Mouse (Mus musculus) urinary bladder, postnatal 10 days (tissue): ENCODE data around the gene Dnajc25.

Source experiments
- DNase-seq: peaks from one replicate; pipeline ENCODE4 v3.0.0; 2022; ENCODE audit warnings: low spot score

The Dnajc25 gene

GRCm38 (mm10) chr4:58994762-58995161, at the start of gene Dnajc25:
Gene Dnajc25 (plus strand): TSS chr4:58995062.
- no peak for DNase-seq

GRCm38 (mm10) chr4:58948391-58948790, 46.5 kb upstream of the Dnajc25 start:
- DNase-seq: no peak

- no peak for DNase-seq
These were observed 42.2 kb upstream of the Dnajc25 start for GRCm38 (mm10) chr4:58952630-58953029.

DNA sequence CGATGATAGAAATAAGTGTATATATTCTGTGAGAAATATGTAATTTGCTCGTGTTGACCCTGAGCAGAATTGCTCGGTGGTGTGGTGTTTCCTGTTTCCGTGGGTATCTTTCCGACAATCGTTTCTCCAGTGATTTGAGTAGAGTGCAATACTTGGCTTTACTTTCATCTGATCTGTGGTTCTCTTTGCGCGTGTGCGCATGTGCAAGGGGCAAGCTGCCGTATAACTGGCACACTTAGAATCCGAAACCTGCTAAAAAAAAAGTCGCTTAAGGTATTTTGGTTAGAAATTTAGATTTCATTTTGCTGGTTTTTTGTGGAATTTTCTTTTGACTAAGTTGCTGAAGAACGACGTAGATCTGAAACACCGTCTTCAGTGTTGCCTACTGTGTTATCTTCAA, 33.1 kb upstream of the Dnajc25 start:
- DNase-seq: no peak

DNA sequence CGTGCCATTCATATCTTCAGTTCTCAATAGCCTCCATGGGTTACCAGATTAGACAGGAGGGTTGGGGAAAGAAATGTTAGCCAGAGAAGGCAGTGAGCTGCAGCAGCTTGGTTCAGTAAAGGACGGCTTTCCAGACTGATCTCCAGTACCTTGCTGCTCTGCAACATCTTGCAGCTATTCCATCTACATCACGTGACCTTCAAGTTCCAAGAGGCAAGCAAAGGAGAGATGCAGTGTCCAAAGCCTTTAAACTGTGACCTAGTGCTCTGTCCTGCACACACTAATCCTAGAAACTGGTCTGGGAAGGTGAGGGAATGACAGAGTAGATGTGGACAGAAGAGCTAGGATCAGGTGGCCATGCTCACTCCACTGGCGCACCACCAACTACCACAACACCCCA, 31.6 kb upstream of the Dnajc25 start:
- DNase-seq: no peak

GRCm38 (mm10) chr4:58965136-58965535, 29.7 kb upstream of the Dnajc25 start:
- no peak for DNase-seq

DNA sequence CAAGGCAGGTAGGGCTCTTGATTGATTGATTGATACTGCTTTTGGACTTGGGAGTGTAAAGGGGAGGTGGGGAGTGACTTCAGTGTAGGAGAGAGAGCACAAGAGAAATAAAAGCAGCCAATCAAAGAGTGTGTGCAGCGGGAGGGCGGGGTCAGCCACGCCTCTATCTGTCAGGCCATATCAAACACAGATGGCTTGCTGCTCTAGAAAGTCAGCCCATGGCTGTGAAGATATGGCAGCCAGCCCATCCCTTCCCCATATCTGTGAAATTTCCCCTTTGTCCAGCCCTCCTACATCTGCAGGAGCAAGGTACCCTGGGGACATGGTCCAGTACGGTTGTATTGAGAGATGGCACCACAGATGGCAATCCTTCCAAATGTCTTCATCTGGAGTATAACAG, 24.2 kb upstream of the Dnajc25 start:
- no peak for DNase-seq

- no peak for DNase-seq
These were observed 19.2 kb upstream of the Dnajc25 start for GRCm38 (mm10) chr4:58975711-58976110.

DNA sequence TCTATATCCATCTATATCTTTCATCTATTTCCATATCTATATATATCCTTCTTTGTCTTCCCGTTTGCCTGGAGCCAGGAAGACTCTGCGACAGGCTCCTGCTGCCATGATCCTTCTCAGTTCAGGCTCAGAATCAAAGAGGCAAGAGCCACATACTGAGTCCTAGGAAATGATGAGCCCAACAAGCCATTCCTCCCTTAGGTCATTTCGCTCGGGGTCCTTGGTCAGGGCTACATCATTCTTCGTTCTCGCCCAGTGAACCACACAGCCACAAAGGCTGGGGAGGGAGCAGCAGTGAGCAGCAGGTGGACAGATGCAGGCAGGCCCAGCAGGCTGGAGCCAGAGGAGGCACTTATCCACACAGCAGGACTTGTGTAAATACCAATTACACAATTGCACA, 13.4 kb upstream of the Dnajc25 start:
- DNase-seq: no peak

GRCm38 (mm10) chr4:58982806-58983205, 12.1 kb upstream of the Dnajc25 start:
- DNase-seq: no peak

DNA sequence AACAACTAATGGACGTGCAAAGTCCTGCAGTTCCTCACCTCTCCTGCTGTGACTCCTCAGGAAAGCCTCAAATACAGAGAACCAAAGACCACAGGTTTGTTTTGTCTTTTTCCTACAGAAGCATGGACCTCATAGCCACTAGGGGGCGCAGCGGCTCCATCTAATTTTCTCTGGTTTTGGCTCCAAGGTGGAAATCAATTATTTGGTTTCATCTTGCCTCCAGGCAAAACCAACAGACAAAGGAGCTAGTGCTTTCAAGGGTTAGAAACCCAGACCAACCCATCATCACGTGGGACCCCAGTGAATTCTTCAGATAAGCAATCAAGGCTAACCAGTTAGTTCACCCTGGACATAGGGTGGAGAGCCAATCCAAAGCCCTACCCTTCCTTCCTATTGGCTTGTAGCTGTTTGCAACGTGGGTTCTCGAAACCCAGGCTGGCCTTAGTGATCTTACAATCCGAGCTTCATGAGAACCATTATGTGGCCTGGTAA, 9.7 kb upstream of the Dnajc25 start:
- DNase-seq: peak; percentile 44

DNA sequence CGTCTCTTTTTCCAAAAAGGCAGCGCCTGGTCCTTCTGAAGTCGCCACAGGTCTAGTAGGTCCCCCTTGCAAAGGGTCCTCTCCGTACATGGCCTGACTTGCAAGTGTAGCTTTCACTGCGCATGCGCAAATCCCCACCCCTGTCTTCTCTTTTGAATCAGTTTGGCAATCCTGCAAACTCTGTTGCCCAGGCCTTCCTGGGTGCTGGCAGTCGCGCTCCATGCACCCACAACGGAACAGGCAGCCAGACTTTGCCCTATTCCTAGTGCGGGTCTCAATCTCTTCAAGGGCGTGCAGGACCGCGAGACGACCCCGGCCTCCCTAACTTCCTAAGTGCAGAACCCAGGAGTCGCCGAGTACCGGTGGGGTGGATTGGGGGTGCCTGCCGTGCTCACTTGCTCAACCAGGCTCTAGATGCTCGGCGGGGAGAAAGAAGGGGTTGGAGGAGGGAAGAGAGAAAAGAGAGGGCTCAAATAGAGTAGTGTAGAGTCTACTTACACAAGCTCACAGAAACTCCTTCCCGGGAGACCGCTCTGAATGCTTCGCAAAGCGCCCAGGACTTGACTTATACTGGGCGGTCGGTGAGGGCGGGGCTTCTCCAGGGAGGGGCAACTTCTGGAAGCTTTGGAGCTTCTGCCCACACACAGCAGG, 8.2 kb upstream of the Dnajc25 start, which contains the start of gene Ptgr1:
Gene Ptgr1, minus strand, starts transcription at position 580 of the 651 bp plus-strand sequence.
- DNase-seq: peak; percentile 39

GRCm38 (mm10) chr4:58989303-58989898, 5.5 kb upstream of the Dnajc25 start:
- DNase-seq: no peak

DNA sequence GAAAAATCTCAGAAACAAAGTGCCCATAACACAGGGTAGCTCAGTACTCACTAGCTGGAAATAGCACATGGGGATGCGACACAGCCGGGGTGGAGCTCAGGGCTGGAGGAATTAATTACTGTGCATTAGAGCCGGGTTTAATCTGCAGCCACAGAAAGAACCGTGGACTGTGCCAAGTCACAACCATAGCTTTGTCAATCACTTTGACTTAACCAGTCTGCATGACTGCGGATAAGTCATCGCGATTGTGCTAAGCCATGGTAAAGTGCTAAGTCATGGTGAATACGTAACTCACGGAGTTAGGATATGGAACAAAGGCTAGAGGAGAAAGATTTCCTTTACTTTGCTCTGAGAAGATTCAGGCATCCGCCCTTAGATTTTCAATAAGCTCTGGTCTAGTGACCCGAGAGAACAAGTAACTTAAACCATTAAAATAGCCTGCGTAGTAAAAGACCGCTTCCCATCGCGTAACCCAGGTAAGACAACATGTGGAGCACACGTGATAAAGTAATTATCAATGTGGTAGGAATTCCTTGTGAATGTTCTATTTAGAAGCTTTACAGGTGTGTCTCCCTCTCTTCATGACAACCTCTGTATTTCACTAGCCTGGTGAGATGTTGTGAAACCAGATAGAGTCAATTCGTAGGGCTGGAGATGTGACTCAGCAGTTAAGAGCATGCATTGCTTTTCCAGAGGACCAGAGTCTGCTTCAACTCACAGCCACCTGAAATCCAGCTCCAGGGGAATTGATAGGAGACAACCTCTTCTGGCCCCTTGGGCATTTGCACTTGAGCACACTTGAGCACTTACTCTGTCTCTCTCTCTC, 4.0 kb upstream of the Dnajc25 start:
- DNase-seq: no peak

DNA sequence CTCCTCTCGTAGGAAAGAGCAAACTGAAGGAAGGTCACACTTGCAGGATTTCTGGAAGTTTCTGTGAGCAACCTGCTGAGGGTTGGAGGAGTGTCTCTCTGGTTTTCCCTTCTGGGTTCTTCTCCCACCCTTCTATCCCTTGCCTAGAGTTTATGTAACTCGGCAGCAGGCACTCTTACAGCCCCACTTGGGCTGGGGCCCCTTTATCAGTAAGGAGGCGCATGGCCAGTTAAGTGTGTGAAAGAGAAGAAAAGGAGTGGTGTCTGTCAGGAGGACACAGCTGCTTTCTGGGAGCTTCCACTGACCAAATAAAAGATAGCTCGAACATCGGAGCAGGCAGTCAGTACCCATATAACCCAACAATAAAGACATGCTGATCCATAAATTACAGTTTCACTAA, 2.7 kb upstream of the Dnajc25 start:
- no peak for DNase-seq

DNA sequence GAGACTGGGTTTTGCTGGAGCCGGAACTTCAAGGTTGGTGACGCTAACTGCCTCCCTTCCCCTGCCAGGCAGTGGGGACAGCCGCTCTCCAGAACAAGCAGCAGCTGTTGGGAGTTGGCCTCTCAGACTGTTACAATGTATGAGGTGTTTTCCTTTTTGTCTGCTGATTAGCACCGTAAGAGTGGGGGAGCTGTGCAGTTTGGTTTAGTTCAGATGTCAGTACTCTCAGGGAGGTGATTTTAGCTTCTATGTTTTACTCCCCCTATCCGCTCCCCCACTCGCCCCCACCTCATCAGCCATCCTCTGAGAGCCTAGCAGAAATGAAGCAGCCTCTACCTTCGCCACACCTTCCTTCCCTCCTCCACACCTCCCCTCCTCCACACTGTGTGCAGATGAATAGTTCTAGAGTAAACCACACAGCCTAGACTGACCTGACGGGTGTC, 410 bp downstream of the Dnajc25 start:
- no peak for DNase-seq

DNA sequence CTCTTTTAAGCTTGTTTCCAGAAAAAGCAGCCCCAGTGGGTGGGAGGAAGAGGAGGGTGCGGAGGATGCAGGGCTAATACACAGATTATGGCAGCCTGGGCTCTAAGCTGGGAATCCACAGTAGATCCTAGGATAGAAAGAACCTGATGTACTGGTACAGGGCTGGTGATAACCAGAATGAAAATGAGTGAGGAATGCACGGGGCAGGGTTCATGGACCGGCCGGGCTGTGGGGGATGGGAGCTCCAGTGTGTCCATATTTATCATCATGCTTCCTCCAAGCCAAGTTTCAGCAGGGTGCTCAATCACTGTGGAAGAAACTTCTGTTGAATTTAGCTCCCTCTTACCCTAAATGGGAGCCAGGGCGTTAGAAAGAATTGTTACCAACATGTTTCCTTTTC, 2.2 kb downstream of the Dnajc25 start:
- DNase-seq: no peak

DNA sequence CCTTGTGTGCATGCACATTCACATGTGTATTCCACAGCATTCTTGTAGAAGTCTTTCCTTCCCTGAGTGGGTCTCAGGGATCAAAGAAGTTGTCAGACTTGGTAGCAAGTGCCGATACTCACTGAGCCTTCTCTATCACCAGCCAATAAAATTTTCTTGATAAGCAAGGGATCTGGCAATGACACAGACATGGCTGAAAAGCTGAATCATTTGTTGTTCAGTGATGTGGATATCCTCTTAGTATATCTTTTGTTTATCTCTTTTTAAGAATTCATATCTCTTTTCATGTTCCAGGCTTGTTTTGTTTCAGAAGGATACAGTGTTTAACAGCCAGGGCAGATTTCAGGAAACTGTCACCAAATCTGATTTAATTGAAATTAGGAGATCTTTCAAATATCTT, 3.8 kb downstream of the Dnajc25 start:
- DNase-seq: no peak

DNA sequence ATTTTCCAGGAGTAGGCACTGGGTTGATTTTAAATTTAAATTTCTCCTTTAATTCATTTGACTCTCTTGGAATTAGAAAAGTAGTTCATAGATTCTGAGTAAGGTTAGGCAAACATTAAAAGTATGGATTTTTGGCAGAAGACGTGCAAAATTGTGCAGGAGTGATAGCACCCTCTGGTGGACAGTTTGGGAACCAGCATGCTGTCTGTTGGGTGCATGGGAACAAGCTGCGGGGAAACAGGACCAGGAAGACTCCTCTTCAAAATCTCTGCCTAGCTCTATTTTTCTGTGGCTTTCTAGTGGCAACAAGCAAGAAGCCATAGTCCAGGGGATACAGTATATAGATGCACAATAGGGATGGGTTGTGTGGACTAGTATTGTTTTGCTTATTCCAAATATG, 4.8 kb downstream of the Dnajc25 start:
- DNase-seq: peak; percentile 19

GRCm38 (mm10) chr4:59000614-59001013, 5.8 kb downstream of the Dnajc25 start:
- no peak for DNase-seq

- DNase-seq: peak; percentile 69
These were observed 8.3 kb downstream of the Dnajc25 start, which contains the start of gene Gm20503 for GRCm38 (mm10) chr4:59002948-59003805. Gene Gm20503 (plus strand): TSS chr4:59003210.

DNA sequence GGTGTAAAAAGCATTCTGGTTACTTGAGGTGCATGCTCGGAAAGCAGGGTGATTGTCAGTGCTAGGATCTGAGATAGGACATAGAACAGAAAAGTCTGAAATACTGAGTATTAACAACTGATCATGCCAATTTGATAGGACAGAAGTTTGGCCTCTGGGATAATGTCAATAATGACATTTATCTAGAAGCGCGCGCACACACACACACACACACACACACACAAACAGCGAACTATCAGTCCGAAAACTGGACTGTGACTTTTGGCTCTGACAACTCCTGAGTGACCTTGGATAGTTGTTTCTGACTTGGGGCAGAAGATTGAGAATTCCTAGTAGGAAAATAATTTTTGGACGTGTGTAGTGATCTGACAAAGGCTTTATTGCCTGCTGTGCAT, 8.9 kb downstream of the Dnajc25 start:
- no peak for DNase-seq
